Mouse (Mus musculus) brain, adult 2 months (tissue): Measurements from ENCODE around the gene Tbk1.

ENCODE experiments used
- DNase-seq: peaks from one replicate; pipeline ENCODE4 v3.0.0; 2011; ENCODE audit warnings: low read depth, low spot score

The Tbk1 gene

DNA sequence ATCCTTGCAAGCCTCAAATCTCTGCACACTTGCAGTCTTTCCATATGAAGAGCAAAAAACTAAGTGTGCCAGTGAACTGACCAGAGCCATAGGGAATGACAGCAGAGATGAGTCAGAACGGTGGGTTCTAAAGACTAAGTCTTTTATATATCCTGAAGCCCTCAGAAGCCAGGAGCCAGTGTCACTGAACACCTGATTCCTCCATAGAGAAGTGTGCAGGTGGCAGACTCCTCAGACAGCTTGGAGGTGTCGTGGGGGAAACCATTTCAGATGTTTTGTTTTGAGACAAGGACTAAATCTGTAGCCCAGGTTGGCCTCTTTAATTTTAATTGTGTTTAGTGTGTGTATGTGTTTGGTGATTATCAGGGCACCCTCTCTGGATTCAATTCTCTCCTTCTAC, 87.5 kb downstream of the Tbk1 start:
- no peak for DNase-seq

DNA sequence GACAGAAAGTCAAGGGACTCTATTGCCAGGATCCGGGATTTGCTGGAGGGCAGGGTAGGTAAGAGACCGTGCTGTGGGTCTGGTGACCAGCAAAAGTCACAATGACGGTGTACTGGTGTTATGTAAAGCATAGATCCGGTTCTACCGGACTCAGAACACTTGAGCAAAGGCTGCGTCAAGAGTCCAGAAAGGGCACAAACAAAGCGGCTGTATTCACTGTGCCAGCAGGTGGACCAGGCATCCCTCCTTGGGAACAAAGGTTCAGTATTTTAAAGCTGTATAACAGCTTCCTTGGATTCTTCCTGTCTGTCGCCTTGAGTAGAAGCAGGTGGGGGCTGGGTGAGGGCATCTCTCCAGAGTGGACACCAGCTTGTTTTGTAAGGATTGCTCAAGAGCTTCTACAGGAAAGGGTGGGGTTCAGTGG, 88.1 kb downstream of the Tbk1 start:
- DNase-seq: no peak

DNA sequence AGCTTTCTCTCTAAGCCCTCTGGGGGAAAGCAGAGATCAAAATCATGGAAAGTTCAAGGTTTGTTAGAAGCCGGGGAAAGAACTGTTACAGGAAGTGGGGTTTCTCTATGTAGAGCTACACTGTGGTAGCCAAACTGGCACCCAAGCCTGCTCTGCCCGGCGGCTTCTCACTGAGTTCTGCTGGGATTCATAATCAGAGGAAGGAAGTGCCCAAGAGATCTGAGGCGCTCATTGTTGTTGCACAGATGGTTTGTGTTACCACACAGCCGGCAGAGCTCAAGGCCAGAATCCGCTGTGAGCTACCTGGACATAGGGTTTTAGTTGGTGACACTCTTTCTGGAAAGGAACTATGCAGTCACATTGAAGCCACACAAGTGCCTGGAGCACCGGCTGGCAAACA, 88.6 kb downstream of the Tbk1 start:
- DNase-seq: no peak

DNA sequence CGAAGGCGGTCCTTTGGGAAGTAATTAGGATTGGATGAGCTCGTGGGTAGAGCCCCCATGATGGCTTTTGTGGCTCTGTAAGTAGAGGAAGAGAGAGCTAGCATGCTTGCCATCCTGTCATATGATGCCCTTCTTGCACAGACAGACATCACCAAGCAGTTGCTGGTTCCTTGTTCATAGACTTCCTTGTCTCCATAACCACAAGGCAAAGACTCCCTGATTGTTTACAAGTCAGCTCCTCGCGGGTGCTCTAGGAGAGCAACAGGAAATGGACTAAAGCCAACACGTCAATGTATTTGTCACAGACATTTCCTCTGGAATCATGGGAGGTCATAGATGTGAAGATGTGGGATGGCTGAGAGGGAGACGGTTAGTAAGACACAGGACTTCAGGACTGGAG, 90.0 kb downstream of the Tbk1 start:
- DNase-seq: no peak
